Mouse (Mus musculus) T-helper 1 cell (primary cell): ENCODE data around the gene Nf1.

Source experiments
- in situ Hi-C: fragments of 300-600 bp; cut with MboI, MseI; formaldehyde crosslinking; loops from one replicate; pipeline ENCODE4 v1.15.1; 2025; ENCODE audit warnings: high pct_unique_total_duplicates

The Nf1 gene

DNA sequence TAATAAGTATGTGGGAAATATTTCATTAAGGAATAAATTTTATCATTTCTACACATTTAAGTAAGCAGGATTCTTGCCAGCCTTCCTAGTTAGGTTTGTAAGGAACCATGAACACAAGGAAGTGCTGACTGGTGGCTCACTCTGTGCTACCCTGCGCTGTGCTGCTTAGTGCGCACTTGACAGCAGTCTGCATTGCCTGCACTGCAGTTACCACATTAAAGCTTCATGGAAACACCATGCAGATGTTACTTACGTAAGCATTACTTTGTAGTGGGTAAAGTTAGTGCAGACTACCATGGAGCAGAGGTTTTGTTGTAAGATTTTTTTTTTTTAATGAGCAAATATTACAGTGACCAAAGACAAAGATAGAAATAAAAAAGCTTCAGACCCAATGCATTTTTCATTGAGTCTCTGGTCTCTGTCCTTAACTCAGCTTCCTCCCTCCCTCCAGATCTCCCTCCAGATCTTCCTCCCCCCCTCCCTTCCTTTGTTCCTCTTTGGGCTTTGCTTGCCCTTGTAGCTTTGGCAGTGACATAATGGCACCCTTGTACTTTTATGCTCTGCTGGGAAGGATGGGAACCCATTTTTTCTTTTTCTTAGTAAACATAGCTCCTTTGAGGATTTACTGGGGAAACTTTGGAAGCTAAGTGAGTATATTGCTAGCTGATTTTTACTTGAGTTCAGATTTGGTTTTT is 121.4 kb downstream of the Nf1 start:
- in situ Hi-C loops = no loop called here

DNA sequence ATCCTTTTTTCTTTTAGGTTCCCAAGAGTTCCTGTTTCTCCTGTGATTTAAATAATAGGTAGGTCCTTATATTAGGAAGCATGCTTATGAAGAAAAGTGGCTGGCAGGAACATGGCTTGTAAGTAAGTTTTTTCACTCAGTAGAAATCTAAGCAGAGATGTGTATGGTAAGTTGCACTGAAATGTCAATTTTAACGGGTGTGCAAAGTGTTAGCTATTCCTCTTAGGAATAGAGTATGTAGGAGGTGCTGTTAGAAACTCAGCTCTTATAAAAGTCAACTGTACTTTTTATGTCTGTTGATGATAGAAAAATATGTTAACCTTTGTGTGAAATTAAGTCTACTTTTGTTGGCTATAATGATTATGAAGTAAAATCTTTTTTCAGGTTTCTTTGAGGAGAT is 128.6 kb downstream of the Nf1 start:
- in situ Hi-C loops = no loop called here

DNA sequence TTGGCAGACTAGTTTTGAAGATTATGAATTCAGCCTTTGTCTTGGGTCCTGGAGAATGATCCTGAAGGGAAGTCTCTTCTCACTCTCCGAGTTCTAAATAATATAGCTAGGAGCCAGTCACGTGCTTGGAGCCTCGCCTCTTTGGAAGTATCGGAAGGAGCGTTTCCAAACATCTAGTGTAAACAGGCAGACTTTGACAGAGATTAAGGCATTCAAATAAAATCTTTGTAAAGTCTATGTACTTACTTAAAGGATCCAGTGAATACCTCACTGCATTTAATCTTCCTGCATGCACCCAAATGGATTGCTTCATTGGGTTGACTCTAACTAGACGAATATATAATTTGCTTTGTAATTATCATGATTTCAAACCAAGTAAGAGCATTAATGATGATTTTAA is 143.9 kb downstream of the Nf1 start:
- in situ Hi-C loops = no loop called here

DNA sequence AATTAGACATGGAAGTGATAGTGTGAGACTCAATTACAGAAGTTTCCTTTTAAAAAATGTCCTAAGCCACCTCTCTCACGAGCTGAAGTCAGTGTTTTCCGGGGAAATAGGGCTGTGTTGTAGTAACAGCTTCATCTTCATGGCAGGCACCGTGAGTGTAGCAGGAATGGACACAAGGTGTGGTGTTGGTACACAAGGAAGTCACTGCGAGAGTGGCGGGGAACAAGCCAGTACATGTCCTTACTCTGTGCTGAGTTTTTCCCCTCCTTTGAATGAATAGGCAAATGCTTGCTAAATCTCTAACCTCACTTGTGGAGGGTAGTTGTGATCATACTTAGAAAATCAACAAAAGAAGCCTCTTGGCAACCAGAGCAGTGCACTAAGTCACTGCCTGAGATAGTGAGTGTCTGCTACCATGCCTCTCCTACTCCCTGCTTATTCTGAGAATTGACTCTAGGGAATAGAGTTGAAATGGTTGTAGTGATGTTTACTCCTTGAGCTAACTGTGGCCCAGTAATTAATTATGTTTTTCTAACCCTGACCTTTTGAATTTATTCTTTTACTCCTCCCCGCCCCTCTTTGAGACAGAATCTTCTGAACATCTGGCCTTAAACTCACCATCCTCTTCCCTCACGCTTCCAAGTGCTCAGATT is 144.5 kb downstream of the Nf1 start:
- in situ Hi-C loops = no loop called here

DNA sequence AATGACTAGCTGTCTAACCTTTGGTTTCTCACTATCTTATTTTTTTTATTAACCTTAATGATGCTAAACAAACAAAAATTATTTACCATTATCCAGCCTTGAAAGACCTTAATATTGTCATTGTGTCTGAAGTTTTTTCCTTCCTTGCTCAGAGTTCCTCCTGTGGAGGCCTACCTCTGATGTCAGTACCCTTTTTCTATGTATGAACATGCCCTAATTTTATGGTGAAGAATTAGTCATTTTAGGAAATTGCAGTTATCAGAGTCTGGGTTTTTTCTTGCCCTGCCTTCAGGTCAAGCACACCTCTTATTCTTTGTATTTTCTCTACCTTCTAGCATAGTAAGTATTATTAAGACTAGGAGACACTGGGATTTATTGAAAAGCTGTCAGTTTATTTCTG is 145.2 kb downstream of the Nf1 start:
- in situ Hi-C loops = no loop called here

DNA sequence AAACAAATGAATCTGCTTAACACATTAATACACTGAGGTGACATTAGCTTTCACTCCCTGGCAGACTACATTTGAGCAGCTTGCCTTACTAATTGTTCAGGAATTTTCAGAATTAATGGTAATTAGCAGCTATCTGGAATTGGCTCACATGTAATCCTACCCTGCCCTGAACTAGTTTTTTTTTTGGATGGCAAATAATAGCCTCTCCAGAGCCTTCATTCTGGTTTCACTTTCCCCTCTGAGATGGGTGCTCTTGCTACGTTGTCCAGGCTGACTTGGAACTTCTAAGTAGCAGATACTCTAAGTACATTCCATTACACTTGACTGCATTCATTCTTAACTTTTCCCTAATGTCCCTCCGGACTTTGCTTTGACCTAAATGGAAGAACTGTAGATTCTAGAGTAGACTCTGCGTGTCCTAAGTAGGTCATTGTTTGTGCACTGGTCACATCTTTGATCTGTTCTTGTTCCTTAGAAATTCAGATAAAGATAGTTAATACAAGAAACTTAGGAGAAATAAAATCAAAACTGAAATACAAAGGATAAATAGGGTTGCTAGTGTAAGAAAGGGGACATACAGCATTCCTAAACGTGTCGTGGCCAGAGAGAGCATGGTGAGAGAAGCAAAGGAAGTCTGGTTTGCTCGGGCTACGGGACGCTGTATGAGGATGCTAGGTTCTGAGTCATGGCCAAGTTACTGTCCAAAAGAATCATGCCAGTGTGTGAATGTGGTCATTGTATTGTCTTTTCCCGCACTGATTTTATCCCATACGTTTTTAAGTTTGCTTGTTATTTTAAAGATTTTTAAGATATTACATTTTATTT is 155.7 kb downstream of the Nf1 start:
- in situ Hi-C loops = no loop called here

DNA sequence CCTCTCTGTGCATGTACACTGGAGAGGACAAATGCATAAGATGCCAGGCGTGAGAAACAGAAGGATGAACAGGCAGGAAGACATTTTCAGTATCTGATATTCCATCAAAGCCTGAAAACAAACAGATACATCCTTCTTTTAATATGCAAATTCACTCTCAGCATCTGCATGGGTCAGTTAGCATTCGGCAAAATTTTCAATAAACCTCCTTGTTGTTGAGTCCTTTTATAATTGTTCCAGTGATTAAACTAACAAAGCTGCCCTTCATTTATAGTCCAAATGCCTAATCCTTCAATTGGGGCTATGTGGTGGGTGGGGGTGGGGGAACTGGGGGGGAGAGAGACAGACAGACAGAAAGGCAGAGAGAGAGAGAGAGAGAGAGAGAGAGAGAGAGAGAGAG is 163.4 kb downstream of the Nf1 start:
- in situ Hi-C loops = no loop called here

DNA sequence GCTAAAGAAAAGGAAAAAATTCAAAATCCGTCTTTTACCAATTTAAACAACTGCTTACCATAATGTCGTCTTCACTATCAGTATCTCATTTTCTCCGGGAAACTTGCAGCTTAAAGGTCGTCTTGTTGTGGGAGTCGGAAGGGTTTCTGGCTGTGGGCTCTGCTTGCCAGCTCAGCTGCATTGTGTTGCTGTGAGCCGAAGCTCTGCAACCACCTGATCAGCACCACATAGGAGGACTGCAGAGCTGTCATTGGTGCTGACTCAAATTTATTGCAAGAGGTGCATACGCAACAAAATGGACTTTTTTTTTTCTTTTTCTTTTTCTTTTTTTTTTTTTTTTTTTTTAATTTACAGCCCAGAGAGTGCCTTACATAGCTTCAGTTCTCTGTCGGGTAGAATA is 164.4 kb downstream of the Nf1 start, which contains the start of gene Omg:
Omg (minus strand) TSS at position 240 of the 400 bp plus-strand sequence.
- in situ Hi-C loops = no loop called here

DNA sequence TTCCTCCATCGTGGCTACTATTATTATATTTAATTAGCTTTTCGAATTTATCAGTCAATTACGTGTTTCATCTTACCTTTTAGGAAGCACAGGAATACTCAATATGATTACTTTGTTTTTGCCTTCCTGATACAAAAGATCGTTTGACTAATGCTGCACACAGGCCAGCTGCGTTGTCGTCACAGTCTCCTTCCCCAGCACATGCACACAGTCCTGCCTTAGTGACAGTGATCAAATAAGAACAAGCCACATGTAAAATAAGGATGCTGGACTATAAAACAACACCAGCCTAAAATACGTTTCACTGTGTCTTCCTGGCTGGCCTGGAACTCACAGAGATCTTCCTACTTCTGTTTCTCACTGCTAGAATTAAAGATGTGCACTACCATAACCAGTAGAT is 165.0 kb downstream of the Nf1 start:
- in situ Hi-C loops = no loop called here

DNA sequence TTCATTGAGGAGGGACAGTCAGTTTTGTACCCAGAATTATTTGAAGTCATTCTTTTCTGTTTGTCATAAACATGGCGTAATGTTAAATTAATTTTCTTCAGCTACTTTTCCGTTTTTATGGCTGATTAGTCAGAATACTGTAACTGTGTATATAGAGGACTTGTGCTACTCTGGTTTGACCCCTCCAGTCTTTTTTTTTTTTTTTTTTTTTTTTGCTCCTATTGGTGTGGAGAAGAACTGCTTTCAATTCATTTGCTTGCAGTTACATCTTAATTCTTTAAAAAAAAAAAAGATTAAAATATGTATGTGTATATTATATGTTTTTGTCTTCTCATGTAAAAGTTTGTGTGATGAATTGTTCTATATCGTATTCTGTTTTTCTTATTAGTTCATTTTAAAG is 172.5 kb downstream of the Nf1 start:
- in situ Hi-C loops = no loop called here

DNA sequence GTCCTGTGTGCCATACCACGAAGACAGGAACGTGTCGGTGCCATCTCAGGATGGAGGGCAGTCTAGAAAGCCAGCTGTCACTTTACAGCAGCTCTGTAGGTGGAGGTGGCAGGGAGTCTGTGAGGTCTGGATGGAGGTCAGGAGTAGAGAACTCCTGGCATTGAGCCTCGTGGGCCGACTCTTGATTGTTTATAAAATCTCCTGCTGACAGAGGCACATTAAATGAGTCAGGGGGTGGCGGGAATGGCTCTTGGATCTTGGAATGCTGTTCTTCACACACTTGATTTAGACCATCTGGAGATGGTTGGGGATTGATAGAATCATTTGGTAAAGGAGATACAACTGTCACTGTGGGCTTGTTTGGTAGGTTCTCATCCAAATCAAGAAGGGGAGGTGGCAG is 175.8 kb downstream of the Nf1 start:
- in situ Hi-C loops = no loop called here

DNA sequence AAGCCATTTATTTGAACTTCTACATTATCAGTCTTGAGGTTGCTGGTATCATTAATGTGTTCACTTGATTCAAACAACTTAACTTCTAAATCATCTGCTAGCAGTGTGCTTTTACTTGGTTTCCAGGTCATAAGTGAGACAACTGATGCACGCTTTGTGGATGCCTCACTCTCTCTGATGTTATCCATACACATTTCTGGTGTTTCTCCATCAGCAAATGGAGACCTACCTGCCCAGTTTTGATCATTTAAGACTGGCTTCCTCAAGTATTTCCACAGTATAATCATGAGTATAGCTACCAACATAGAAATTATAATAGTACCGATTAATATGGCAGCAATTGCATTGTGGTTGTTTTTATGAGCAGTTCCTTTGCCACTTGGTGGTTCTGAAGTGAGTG is 176.3 kb downstream of the Nf1 start:
- in situ Hi-C loops = no loop called here

DNA sequence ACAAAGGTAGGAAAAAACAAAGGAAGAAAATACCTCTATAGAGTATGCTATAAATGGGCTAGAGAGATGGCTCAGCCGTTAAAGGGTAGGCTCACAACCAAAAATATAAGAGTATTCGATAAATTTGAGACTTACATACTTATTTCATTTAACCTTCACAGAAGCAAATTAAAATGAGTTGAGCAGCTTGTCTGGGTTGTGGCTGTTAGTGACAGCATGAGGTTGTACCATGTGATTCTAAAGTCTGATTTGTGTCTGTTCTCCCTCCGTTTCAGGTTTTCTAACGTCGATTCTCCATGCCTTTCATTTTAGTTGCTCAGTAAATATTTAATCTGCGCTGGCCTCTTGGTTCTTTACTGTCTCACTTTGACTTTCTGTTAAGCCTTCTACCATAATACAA is 179.8 kb downstream of the Nf1 start:
- in situ Hi-C loops = no loop called here

DNA sequence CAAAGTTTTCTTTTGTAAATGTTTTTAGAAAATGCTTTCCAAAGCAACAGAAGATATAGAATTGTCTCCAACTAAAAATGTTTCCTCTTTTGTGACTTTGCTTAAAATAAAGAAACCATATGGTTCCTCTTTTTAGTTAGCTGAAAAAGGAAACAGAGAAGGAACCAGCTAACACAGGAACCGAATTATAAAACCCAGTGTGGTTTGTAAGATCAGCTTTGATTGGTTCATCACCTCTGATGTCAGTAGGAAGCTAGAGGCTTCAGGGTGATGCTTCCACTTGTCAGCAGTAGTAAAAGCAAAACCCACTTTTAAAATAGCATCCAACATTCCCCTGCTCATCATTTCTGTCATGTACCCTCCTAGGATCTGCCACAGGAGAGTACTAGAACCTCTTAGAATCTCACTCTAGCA is 180.4 kb downstream of the Nf1 start:
- in situ Hi-C loops = no loop called here

DNA sequence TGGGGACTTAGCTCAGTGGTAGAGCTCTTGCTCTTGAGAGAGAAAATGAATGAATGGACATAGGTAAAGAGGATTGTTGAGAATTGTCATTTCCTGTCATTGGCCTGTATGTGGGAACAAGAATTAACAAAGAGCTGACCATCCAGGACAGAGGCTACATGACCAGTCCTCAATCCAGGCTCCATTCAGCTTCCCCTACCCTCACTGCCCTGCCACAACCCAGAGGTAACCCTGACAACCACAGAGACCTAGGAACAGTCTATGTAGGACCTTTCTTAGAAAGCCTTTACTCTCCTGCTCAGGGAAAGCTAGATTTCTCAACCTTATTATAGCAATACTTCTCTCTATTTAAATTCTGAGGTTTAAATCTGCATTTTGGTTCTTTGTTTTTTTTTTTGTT is 181.3 kb downstream of the Nf1 start:
- in situ Hi-C loops = no loop called here

DNA sequence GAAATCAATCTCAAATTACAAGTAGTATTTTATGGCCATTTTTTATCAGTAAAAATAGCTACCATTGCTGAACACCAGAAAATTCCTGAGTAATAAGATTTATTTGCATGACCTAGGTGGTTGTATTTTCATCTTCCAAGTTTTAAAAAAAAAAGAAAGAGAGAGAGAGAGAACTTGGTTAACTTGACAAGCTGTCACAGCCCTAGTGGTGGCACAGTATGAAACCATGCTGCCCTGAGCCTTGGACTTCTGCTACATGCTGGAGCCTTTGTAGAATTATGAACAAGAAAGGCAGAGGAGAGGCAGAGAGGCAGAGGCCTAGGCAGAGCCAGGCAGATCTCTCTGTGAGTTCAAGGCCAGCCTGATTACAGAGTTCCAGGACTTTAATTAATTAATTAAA is 182.4 kb downstream of the Nf1 start:
- in situ Hi-C loops = no loop called here

DNA sequence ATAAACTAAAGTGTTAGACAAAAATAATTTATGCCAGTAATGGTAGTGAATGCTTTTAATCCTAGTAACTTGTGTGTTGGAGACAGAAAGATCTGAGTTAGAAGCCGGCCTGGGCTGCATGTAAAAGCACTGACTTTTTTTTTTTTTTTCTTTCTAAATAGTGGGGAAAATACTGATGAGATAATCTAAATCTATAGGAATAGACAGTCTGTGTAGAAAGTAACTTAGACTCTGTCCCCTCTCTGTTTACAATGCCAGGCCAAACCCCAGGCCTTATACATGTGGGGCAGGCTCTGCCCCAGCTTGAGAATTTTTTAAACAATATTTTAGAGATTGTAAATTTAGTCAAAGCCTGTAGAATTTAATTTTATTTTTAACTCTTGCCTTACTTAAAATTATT is 183.5 kb downstream of the Nf1 start:
- in situ Hi-C loops = no loop called here

DNA sequence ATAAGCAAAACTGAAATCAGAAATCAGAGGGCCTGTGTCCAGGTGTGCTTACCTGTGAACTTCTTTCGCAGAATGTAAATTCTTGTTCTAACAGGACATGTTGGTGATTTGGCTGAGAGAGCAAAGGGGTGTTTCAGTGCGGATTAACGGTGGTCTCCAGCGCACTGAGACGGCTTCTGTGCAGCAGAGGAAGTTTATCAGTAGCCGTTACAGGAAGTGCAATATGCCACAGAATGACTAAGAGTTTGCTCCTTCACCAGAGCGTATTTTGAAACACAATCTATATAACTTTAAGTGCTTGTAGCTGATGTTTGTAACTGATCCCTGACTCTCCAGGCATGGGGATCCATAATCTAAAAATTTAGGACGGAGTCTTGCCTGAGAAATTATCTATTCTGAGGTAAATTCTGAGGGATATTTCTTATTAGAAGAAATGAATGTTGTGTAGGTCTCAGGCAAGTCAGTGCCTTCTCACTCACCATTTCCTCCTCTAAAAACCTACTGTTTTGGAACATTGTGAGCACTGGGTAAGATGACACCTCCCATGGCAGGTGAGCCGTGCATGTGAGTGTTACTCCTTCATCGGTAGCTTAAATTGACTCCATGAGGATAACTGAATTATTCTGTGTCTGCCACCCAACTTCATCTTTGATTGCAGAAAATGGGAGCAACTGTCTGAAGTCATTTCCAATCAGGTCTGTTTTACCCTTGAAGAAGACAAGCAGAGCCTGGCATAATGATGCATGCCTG is 184.2 kb downstream of the Nf1 start, which contains the start of gene Evi2b:
Evi2b (minus strand) TSS at position 203 of the 750 bp plus-strand sequence.
- in situ Hi-C loops = no loop called here

DNA sequence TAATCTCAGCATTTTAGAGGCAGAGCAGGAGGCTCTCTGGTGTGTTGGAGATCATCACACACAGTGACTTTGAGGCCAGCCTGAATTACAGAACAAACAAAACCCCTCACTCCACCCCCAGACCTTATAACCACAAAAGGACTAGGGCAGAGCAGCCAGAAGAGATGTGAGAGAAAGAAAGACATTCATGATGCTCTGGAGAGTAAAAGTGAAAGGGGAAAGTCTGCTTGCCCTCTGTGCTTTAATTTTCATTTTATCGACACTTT is 184.8 kb downstream of the Nf1 start:
- in situ Hi-C loops = no loop called here

DNA sequence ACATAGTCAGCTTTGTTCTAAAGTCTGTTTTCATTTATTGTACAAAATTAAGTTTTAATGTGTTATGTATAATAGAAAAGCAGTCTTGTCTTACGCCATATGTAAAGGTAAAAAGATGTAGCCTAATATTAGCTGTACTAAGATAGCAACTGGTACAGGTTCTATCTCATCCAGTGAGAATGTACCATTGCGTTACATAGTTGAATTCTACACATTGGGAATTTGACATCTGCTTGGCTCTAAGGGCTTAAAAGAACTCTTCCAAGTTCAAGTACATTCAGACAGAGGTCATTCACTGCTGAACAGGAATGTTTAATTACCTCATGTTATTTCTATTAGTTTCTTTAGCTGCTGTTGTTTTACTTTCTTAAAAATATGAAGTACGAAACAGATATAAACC is 187.1 kb downstream of the Nf1 start:
- in situ Hi-C loops = no loop called here

DNA sequence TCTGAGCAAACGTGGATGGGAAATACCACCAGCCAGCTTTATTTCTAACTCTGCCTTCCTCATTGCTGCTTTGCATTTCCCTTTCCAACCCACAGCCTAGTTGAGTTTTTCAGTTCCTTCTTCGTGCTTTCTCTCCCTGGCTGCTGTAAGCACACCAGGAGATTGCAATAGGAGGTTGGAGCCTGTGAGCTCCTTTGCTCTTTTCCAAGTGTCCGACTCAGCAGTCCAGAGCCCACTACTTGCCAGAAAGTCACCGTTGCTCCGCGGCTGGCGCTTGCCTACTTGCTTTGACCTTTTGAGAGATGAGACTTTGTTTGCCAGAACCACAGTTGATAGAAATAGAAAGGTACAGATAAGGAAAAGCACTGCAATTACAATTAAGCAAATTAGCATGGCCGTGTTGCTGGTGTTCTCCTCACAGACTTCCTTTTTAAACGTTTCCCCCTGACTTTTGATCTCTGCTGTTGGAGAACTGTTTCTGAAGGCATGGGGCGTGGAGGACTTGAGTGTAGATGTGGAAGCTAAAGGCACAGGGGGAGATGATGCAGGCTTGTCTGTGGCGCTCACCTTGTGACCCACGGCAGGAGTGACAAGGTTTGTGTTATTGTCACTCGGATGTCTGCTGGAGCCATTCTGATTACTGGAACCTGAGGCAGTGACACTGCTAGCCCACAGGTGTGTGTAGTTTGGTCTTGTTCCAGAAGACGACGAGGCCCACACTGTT is 187.7 kb downstream of the Nf1 start:
- in situ Hi-C loops = no loop called here
